Mouse (Mus musculus): ENCODE results near the gene Tsfm. TPM values are rescaled to one million over a fixed set of nuclear protein-coding genes. Genes with fewer than 3 reads are reported as not detected.

The Tsfm gene
- polyA plus RNA-seq, 1 experiment from 2014 or later, result 74.7 TPM

DNA sequence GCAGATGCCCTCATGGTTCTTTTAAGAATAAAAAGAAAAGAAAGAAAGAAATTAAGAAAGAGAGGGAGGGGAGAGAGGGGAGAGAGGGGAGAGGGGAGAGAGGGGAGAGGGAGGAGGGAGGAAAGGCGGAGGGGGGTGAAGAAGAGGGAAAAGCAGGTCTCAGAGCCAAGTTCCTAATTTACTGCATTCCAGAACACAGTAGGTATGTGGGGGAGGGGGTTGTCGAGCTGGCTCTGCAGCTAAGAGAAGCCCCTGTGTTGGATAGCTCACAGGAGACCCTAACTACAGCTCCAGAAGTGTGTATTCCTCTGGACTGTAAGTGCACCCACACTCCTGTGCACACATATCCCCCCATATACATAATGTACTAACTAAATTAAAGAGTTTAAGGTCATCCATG, 13.6 kb downstream of the Tsfm start:
- 6% methylated on average over 1 of the region's 2 CpGs for WGBS
- Histone ChIP-seq H3K36me3 (ENCODE audit: poor library complexity, severe bottlenecking) (peaks cover 5% of the 10 kb centered on the region), H3K9me3 (replicated peaks) (no peaks in the 10 kb centered on the region), H3K4me3 (no peak overlapping the region), H3K4me2 (no peak overlapping the region), H3K27ac (no peak overlapping the region), H3K27me3 (no peaks in the 10 kb centered on the region), H3K4me1 (0 out of 2 replicates have a peak, but pooled peaks cover 2% of the 10 kb centered on the region), H3K9ac (no peak overlapping the region)
- no peak for ATAC-seq

DNA sequence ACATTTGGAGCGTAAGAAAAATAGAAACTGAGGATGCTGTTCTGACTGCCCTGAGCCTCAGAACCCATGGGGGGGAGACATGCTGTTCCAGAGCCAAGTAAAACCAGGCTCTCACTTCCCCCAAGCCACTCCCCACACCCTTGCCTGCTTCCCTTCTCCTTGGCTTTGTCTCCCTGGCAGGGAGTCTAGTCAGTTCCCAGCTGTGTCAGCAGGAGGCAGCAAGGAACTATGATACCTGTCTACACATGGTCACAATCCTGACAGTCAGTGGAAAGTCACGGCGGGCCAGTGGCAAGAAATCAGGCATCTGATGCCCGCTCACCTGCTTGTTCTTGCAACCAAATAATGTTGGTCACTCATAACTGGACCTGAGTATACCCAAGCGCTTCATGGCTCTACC, 14.2 kb downstream of the Tsfm start:
- H3K9me3 ChIP-seq (replicated peaks), result no peaks in the 10 kb centered on the region
- 0 out of 2 replicates have a peak, but pooled peaks cover 2% of the 10 kb centered on the region for H3K4me1 ChIP-seq
- no peak overlapping the region for H3K4me3 ChIP-seq
- no peaks in the 10 kb centered on the region for H3K27me3 ChIP-seq
- no peak for ATAC-seq
- H3K9ac ChIP-seq, result no peak overlapping the region
- H3K36me3 ChIP-seq (ENCODE audit: poor library complexity, severe bottlenecking), result no peaks in the 10 kb centered on the region
- WGBS, result 63% methylated on average over 5 of the region's 5 CpGs
- no peak overlapping the region for H3K4me2 ChIP-seq
- H3K27ac ChIP-seq, result no peak overlapping the region

DNA sequence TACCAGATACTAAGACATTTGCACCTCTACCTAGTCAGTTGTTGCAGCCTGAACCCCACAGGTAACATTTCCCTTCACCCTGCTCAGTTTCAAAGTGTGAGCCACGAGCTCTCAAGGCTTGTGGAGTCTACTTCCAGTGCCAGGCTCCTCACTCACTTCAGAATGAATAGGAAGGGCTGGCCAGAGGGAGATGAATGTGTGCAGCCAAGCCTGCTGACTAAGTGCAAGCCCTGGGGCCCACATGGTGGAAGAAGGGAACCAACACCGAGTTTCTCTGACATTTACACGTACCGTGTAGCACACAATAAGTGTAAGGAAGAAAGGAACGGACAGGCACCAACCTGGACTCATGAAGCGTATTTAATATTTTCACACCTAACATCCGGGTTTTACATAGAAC, 26.8 kb downstream of the Tsfm start:
- 70% methylated on average over 7 of the region's 7 CpGs for WGBS
- no peak overlapping the region for H3K4me2 ChIP-seq
- H3K27ac ChIP-seq, result no peak overlapping the region
- H3K4me1 ChIP-seq, result no peaks in the 10 kb centered on the region
- H3K27me3 ChIP-seq, result no peaks in the 10 kb centered on the region
- H3K36me3 ChIP-seq (ENCODE audit: poor library complexity, severe bottlenecking), result peaks cover 17% of the 10 kb centered on the region
- no peak for ATAC-seq
- no peaks in the 10 kb centered on the region for H3K9me3 ChIP-seq (replicated peaks)
- H3K9ac ChIP-seq, result no peak overlapping the region
- H3K4me3 ChIP-seq, result no peak overlapping the region

DNA sequence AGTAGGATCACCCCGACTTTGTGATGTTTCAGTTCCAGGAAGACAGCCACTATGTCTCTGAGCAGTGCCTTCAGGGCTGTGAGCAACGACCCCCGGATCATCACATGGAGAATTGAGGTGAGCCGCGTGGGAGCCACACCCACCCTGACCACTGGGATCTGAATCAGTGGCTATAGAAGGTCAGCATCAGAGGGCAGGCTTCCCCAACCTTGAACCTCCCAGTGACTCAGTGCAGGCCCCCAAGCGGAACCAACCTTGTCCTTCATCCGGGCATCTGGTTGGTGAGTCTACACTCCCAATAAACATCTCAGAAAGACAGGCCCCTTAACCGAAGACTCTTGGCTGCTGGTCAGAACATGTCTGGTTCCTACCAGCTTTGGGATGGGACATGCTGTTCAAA, 27.3 kb downstream of the Tsfm start:
- no peak for ATAC-seq
- WGBS, result 84% methylated on average over 8 of the region's 8 CpGs
- Histone ChIP-seq H3K27me3 (no peaks in the 10 kb centered on the region), H3K27ac (no peak overlapping the region), H3K36me3 (ENCODE audit: poor library complexity, severe bottlenecking) (peaks cover 21% of the 10 kb centered on the region), H3K9ac (no peak overlapping the region), H3K4me1 (no peaks in the 10 kb centered on the region), H3K4me2 (no peak overlapping the region), H3K4me3 (no peak overlapping the region), H3K9me3 (replicated peaks) (no peaks in the 10 kb centered on the region)

DNA sequence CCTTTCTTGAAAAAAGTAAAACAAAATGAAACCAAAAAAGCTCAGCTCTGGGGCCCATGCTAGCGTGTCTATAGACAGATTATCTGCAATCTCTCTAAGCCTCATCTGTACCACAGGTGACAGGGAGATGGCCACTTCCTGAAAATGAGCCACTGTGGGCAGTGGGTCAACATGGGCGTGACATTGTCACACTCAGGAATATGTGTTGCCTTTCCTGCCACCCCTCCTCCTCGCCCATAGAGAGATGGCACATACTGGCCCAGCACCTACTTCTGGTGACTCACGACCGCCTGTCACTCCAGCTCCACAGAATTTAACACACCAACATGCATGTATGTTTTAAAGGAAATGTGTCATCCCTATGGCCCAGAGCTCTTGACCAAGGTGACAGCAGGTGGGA, 27.9 kb downstream of the Tsfm start:
- H3K4me2 ChIP-seq, result no peak overlapping the region
- no peaks in the 10 kb centered on the region for H3K4me1 ChIP-seq
- peaks cover 27% of the 10 kb centered on the region for H3K36me3 ChIP-seq (ENCODE audit: poor library complexity, severe bottlenecking)
- no peak for ATAC-seq
- H3K27me3 ChIP-seq, result no peaks in the 10 kb centered on the region
- no peak overlapping the region for H3K4me3 ChIP-seq
- H3K9me3 ChIP-seq (replicated peaks), result no peaks in the 10 kb centered on the region
- whole genome bisulfite sequencing, result 88% methylated on average over 5 of the region's 5 CpGs
- no peak overlapping the region for H3K9ac ChIP-seq
- no peak overlapping the region for H3K27ac ChIP-seq

DNA sequence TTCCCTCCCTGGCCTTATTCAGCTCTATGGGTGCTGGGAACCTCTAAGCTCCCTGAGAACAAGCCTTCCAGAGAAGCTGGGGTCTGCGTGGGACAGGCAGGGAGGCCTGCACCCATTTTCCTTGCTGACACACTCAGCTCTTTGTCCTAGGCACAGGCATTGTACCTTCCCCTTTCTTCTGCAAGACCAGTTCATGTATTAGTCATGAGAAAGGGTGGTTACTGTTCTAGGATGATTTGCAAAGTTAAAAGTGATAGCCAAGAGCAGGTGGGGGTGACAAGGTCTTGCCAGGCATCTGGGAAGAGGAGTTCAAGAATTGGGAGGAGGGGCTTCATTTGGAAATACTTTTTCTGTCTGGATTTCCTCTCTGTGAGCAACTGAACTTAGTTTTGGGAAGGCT, 28.6 kb downstream of the Tsfm start:
- ATAC-seq, result no peak
- Histone ChIP-seq H3K27me3 (no peaks in the 10 kb centered on the region), H3K4me2 (no peak overlapping the region), H3K9ac (no peak overlapping the region), H3K27ac (no peak overlapping the region), H3K4me3 (no peak overlapping the region), H3K4me1 (no peaks in the 10 kb centered on the region), H3K9me3 (replicated peaks) (no peaks in the 10 kb centered on the region), H3K36me3 (ENCODE audit: poor library complexity, severe bottlenecking) (peaks cover 34% of the 10 kb centered on the region)
- WGBS, result 75% methylated on average over 1 of the region's 1 CpGs

DNA sequence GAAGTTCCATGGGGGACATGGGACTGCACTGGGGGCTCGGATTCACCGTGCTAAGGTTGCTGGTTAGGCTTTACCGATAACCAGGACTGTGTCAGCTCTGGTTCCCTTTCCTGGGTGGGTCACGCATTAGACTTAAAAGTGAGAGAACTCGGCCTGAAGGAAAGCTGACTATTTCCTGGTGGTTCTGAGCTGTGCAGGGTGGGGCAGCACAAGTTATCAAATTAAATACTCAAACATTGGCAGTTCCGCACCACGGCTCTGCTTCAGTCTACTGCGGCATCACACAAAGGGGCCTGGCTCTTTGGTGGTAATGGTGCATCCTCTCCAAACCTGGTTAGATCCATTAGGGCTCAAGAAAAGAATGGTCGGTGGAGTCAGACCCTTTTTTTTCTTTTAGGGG, 29.3 kb downstream of the Tsfm start:
- H3K4me1 ChIP-seq, result no peaks in the 10 kb centered on the region
- ATAC-seq, result no peak
- H3K9ac ChIP-seq, result no peak overlapping the region
- H3K9me3 ChIP-seq (replicated peaks), result no peaks in the 10 kb centered on the region
- no peaks in the 10 kb centered on the region for H3K27me3 ChIP-seq
- no peak overlapping the region for H3K4me2 ChIP-seq
- WGBS, result 92% methylated on average over 9 of the region's 9 CpGs
- H3K27ac ChIP-seq, result no peak overlapping the region
- H3K36me3 ChIP-seq (ENCODE audit: poor library complexity, severe bottlenecking), result peaks cover 35% of the 10 kb centered on the region
- H3K4me3 ChIP-seq, result no peak overlapping the region

DNA sequence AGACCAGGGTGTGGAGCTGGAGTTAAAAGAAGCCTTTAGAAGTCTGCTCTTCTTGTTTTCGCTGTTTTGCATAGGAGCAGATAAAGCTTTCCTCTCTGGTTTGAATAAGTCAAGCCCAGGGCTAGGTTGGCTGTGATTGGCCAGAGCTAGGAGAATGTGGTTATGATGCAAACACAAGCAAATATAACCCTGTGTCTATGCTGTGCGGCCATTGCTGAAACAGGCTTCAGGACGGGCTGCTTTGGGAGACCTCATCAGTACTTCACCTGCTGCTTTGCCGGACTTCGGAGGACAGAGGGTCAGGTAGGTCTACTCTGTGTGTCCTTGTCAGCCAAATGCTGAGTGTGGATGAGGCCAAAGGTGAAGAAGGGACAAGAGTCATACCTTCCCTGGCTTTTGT, 30.1 kb downstream of the Tsfm start, which contains the start of gene Avil:
TSS of gene Avil (plus strand) at position 181 of the 400 bp plus-strand sequence.
- Histone ChIP-seq H3K27me3 (no peaks in the 10 kb centered on the region), H3K9ac (no peak within 1 kb of the TSS), H3K4me3 (no peak within 1 kb of the TSS), H3K9me3 (replicated peaks) (no peaks in the 10 kb centered on the region), H3K36me3 (ENCODE audit: poor library complexity, severe bottlenecking) (peaks cover 43% of the 10 kb centered on the region), H3K4me2 (no peak within 1 kb of the TSS), H3K4me1 (no peaks in the 10 kb centered on the region), H3K27ac (no peak within 1 kb of the TSS)
- WGBS, result 89% methylated on average over 5 of the region's 5 CpGs
- ATAC-seq, result no peak

DNA sequence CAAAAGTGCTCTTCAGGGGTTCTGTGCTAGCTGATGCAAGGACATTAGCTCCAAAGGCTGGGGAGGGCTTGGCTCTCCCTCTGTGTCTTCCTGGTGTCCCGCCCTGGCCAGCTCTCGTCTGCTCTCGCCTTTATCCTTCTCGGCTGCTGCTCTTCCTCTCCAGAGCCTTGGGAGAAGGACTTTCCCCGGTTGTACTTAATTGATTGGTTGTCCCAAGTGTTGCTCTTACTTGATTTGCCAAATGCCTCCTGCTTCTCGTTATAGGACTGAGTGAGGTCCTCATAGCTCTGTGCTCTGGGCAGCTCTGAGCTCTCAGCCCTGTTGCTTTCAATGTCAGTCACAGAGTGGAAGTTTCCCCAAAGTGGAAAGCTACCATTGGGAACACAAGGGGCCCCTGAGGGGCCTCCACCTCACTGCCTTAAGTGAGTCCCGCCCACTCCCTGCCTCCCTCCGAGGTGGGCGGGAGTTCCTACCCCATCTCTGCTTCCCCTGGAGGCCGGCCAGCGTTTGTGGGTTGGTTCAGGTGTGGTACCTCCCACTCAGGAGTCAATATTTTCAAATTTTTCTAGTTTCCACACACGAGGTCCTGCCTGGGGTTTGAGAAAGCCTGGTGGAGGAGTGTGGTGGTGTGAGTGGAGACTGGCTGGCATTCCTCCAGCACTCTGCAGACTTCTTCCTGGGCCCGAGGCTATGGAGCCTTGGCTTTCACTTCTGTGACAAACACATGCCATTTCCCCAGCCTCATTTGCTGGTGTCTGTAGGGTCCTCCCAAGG, 33.1 kb downstream of the Tsfm start:
- H3K4me2 ChIP-seq, result no peak overlapping the region
- H3K4me3 ChIP-seq, result no peak overlapping the region
- peaks cover 73% of the 10 kb centered on the region for H3K36me3 ChIP-seq (ENCODE audit: poor library complexity, severe bottlenecking)
- H3K27ac ChIP-seq, result no peak overlapping the region
- no peak overlapping the region for H3K9ac ChIP-seq
- H3K9me3 ChIP-seq (replicated peaks), result no peaks in the 10 kb centered on the region
- H3K4me1 ChIP-seq, result no peaks in the 10 kb centered on the region
- no peaks in the 10 kb centered on the region for H3K27me3 ChIP-seq
- WGBS, result 76% methylated on average over 13 of the region's 13 CpGs
- no peak for ATAC-seq

DNA sequence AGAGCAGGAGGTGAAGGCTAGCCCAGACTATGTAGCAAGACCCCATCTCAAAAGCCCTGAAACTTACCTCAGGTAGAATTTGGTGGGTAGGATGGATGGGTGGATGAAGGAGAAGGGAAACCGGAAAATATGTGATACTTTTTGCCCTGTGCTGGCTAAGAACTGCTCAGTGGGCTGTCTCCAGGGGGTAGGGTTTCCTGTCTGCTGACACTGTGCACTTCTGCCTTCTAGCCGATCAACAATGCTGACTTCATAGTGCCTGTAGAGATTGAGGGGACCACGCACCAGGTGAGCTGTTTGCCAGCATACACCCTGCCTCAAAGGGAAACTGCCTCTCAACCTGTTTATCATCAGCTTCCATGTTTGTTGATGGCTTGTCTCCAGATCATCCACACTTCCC, 37.0 kb downstream of the Tsfm start:
- peaks cover 68% of the 10 kb centered on the region for H3K36me3 ChIP-seq (ENCODE audit: poor library complexity, severe bottlenecking)
- H3K9me3 ChIP-seq (replicated peaks), result no peaks in the 10 kb centered on the region
- no peak for ATAC-seq
- 94% methylated on average over 3 of the region's 3 CpGs for WGBS
- H3K4me1 ChIP-seq, result peaks cover 16% of the 10 kb centered on the region
- no peaks in the 10 kb centered on the region for H3K27me3 ChIP-seq
- H3K4me3 ChIP-seq, result no peak overlapping the region
- no peak overlapping the region for H3K4me2 ChIP-seq
- no peak overlapping the region for H3K9ac ChIP-seq
- H3K27ac ChIP-seq, result no peak overlapping the region

DNA sequence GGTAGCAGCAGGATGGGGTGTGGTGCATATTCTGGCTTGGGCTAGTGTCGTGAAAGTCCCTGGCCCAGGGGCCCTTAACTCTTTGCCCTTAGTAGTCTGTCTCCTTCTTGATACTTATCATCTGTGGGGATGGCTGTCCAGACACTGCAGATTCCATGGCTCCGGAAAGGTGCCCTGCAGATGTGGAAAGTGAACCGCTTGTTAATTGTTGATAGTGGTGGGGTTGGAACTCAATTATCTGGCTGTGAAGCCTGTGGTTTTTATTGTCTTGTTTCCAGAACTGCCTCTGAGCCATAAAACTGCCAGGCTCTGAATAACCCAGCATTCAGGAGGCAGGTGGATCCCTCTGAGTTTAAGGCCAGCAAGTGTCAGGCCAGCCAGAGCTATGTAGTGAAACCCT, 39.0 kb downstream of the Tsfm start:
- no peak overlapping the region for H3K4me3 ChIP-seq
- no peak overlapping the region for H3K9ac ChIP-seq
- ATAC-seq, result no peak
- peaks cover 52% of the 10 kb centered on the region for H3K36me3 ChIP-seq (ENCODE audit: poor library complexity, severe bottlenecking)
- H3K9me3 ChIP-seq (replicated peaks), result no peaks in the 10 kb centered on the region
- H3K4me1 ChIP-seq, result peaks cover 35% of the 10 kb centered on the region
- WGBS, result 81% methylated on average over 3 of the region's 3 CpGs
- no peak overlapping the region for H3K4me2 ChIP-seq
- H3K27me3 ChIP-seq, result no peaks in the 10 kb centered on the region
- no peak overlapping the region for H3K27ac ChIP-seq

DNA sequence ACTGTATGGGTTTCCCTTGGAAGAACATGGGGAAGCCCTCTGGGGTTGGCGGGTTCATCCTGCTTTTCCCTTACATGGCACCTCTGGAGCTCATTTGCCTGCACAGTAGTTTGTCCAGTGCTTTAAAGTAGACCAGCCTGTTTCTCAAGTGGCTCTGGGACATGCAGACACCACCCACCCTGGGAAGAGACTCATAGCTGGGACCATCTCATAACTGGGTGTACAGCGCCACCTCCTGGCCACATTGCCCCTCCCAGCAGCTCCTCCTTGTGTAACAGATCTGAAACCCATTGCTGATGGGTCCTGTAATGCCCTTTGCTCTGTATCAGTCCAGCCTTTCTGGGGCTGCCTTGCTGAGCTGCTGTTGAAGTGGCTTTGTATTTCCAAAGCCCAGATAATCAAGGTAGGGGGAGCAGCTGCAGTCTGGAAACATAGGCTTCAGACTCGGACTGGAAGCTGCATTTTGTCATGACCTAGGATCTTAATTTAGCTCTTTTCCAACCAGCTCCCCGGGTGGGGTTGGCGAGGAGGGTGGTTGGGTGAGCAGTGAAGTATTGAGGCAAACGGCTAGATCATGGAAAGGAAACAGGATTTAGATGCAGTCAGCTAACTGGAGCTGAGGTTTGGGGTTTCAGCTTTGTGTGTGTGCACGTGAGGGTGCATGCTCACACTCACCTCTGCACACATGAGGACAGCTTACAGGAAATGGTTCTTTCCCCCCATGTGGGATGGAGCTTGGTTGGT, 40.2 kb downstream of the Tsfm start:
- H3K4me3 ChIP-seq, result no peak overlapping the region
- no peaks in the 10 kb centered on the region for H3K27me3 ChIP-seq
- no peak overlapping the region for H3K9ac ChIP-seq
- peaks cover 43% of the 10 kb centered on the region for H3K36me3 ChIP-seq (ENCODE audit: poor library complexity, severe bottlenecking)
- no peak overlapping the region for H3K4me2 ChIP-seq
- no peaks in the 10 kb centered on the region for H3K9me3 ChIP-seq (replicated peaks)
- peaks cover 47% of the 10 kb centered on the region for H3K4me1 ChIP-seq
- 60% methylated on average over 7 of the region's 7 CpGs for WGBS
- peak; percentile 81 for ATAC-seq
- H3K27ac ChIP-seq, result no peak overlapping the region
